Mouse (Mus musculus) myocyte (in vitro differentiated cells): Measurements from ENCODE around the gene Preb. TPM values are rescaled to one million over a fixed set of nuclear protein-coding genes. Genes with fewer than 3 reads are reported as not detected.
A peak's percentile ranks its signal among the peaks of the same experiment; 100 is the strongest.

ENCODE experiments used
- H3K27me3 ChIP-seq: one replicate; pipeline ENCODE4 v1.6.1; 2011; ENCODE audit not compliant: control insufficient read depth, insufficient read depth, insufficient read length
- H3K36me3 ChIP-seq: one replicate; pipeline ENCODE4 v1.6.1; 2011; ENCODE audit not compliant: control insufficient read depth, insufficient read depth
- H3K4me2 ChIP-seq: one replicate; pipeline ENCODE4 v1.6.1; 2011; ENCODE audit warnings: low read depth, control low read depth
- H3K4me3 ChIP-seq: one replicate; pipeline ENCODE4 v1.5.1; 2011; ENCODE audit warnings: mild to moderate bottlenecking, control low read depth, moderate library complexity
- H3K79me2 ChIP-seq: one replicate; pipeline ENCODE4 v1.6.1; 2011; ENCODE audit not compliant: control insufficient read depth, insufficient read depth
- H3ac ChIP-seq: one replicate; pipeline ENCODE4 v1.6.1; 2011; ENCODE audit not compliant: control insufficient read depth, insufficient read length
- CEBPB ChIP-seq: IDR thresholded peaks from 2 replicates; pipeline ENCODE4 v1.6.1; 2011; ENCODE audit warnings: mild to moderate bottlenecking, moderate library complexity; ENCODE audit not compliant: poor library complexity, insufficient read depth, severe bottlenecking
- E2F4 ChIP-seq: IDR thresholded peaks from one replicate; pipeline ENCODE4 v1.6.1; 2011; ENCODE audit warnings: mild to moderate bottlenecking, control low read depth, moderate library complexity; ENCODE audit not compliant: insufficient read depth
- MAX ChIP-seq: IDR thresholded peaks from one replicate; pipeline ENCODE4 v1.6.1; 2011; ENCODE audit warnings: low read depth, mild to moderate bottlenecking, control low read depth
- MYOD1 ChIP-seq, 3 experiments: IDR thresholded peaks; one replicate each; pipeline ENCODE4 v1.6.1; 2011; ENCODE audit warnings: control low read depth in 2 of 3, low read depth in 2 of 3, mild to moderate bottlenecking in 2 of 3, moderate library complexity in 1 of 3; ENCODE audit not compliant: insufficient read length in 2 of 3, control insufficient read depth in 1 of 3
- MYOG ChIP-seq, 3 experiments: IDR thresholded peaks; one replicate each; pipeline ENCODE4 v1.6.1; 2011; ENCODE audit warnings: control low read depth in 2 of 3, low read depth in 2 of 3, mild to moderate bottlenecking in 2 of 3; ENCODE audit not compliant: insufficient read length in 2 of 3, control insufficient read depth in 1 of 3, insufficient read depth in 1 of 3
- POLR2A ChIP-seq: IDR thresholded peaks from one replicate; pipeline ENCODE4 v1.6.1; 2011; ENCODE audit warnings: low read depth, mild to moderate bottlenecking, control low read depth, moderate library complexity; ENCODE audit not compliant: insufficient read length
- POLR2AphosphoS2 ChIP-seq: IDR thresholded peaks from one replicate; pipeline ENCODE4 v1.6.1; 2011; ENCODE audit warnings: low read depth, control low read depth; ENCODE audit not compliant: insufficient read length
- REST ChIP-seq: IDR thresholded peaks from one replicate; pipeline ENCODE4 v1.6.1; 2011; ENCODE audit warnings: mild to moderate bottlenecking, control low read depth, moderate library complexity; ENCODE audit not compliant: insufficient read depth, insufficient read length
- SRF ChIP-seq: IDR thresholded peaks from one replicate; pipeline ENCODE4 v1.6.1; 2011; ENCODE audit warnings: low read depth; ENCODE audit not compliant: control insufficient read depth, insufficient read length
- TCF12 ChIP-seq: IDR thresholded peaks from one replicate; pipeline ENCODE4 v1.6.1; 2011; ENCODE audit warnings: mild to moderate bottlenecking, control low read depth; ENCODE audit not compliant: poor library complexity, insufficient read depth, severe bottlenecking
- TCF3 ChIP-seq: IDR thresholded peaks from one replicate; pipeline ENCODE4 v1.6.1; 2011; ENCODE audit warnings: low read depth, control low read depth; ENCODE audit not compliant: insufficient read length
- USF1 ChIP-seq: IDR thresholded peaks from one replicate; pipeline ENCODE4 v1.6.1; 2011; ENCODE audit warnings: low read depth, mild to moderate bottlenecking, control low read depth, moderate library complexity
- polyA plus RNA-seq: library from polyadenylated mRNA; unstranded; fragments of >200 nt; fragmentation: generic; extraction: Trizol; gene quantifications from one replicate; pipeline ENCODE4 v1.2.1, GENCODE M21; 2012; ENCODE audit warnings: missing spikeins

Preb gene
- polyA plus RNA-seq = 158 TPM

- H3K4me2 ChIP-seq = peak within 1 kb of the TSS; percentile 94
- H3K36me3 ChIP-seq = peaks cover 19% of the 10 kb centered on the region
- TF ChIP-seq MAX = no peak
- TF ChIP-seq POLR2AphosphoS2 = peak; percentile 87
- TF ChIP-seq TCF12 = no peak
- no peak for TF ChIP-seq TCF3
- TF ChIP-seq POLR2A = peak; percentile 78
- peak in 1 of 3 experiments; percentile 7 for TF ChIP-seq MYOG (IDR thresholded peaks at IDR 0.05; ENCODE audit: control insufficient read depth in 1 of 3, insufficient read depth in 1 of 3, insufficient read length in 2 of 3, low read depth in 2 of 3)
- TF ChIP-seq SRF = no peak
- no peaks in the 10 kb centered on the region for H3K27me3 ChIP-seq
- H3K4me3 ChIP-seq = peak within 1 kb of the TSS; percentile 88
- peak within 1 kb of the TSS; percentile 47 for H3ac ChIP-seq
- peaks cover 24% of the 10 kb centered on the region for H3K79me2 ChIP-seq
Measured at GRCm38 (mm10) chr5:30959966-30960501, at the start of gene Preb. Gene Preb (minus strand): TSS chr5:30960361.

GRCm38 (mm10) chr5:31004184-31004583, 44.0 kb upstream of the Preb start:
- no peaks in the 10 kb centered on the region for H3K27me3 ChIP-seq
- no peak overlapping the region for H3ac ChIP-seq
- no peak overlapping the region for H3K4me3 ChIP-seq
- H3K4me2 ChIP-seq = no peak overlapping the region
- H3K36me3 ChIP-seq = no peaks in the 10 kb centered on the region
- no peaks in the 10 kb centered on the region for H3K79me2 ChIP-seq
- TF ChIP-seq MAX = no peak

GRCm38 (mm10) chr5:31001560-31001959, 41.4 kb upstream of the Preb start:
- Histone ChIP-seq H3K36me3 (no peaks in the 10 kb centered on the region), H3K4me3 (no peak overlapping the region), H3K79me2 (no peaks in the 10 kb centered on the region), H3ac (no peak overlapping the region), H3K27me3 (no peaks in the 10 kb centered on the region), H3K4me2 (no peak overlapping the region)
- TF ChIP-seq USF1 (no peak), CEBPB (no peak), REST (no peak), TCF12 (no peak), POLR2AphosphoS2 (no peak), POLR2A (no peak), SRF (no peak), MYOD1 (IDR thresholded peaks at IDR 0.05; ENCODE audit: control insufficient read depth in 1 of 3, insufficient read length in 2 of 3, low read depth in 2 of 3) (no peak), TCF3 (no peak), E2F4 (no peak), MAX (no peak), MYOG (IDR thresholded peaks at IDR 0.05; ENCODE audit: control insufficient read depth in 1 of 3, insufficient read depth in 1 of 3, insufficient read length in 2 of 3, low read depth in 2 of 3) (no peak)

- no peaks in the 10 kb centered on the region for H3K79me2 ChIP-seq
- no peaks in the 10 kb centered on the region for H3K27me3 ChIP-seq
- no peak overlapping the region for H3K4me3 ChIP-seq
- no peak overlapping the region for H3K4me2 ChIP-seq
- H3K36me3 ChIP-seq = no peaks in the 10 kb centered on the region
- TF ChIP-seq E2F4 (no peak), POLR2AphosphoS2 (no peak), CEBPB (no peak), MAX (no peak), REST (no peak), MYOG (IDR thresholded peaks at IDR 0.05; ENCODE audit: control insufficient read depth in 1 of 3, insufficient read depth in 1 of 3, insufficient read length in 2 of 3, low read depth in 2 of 3) (no peak), TCF3 (no peak), TCF12 (no peak)
- H3ac ChIP-seq = no peak overlapping the region
Measured at GRCm38 (mm10) chr5:31000993-31001392, 40.8 kb upstream of the Preb start.

GRCm38 (mm10) chr5:31000122-31000521, 40.0 kb upstream of the Preb start:
- H3K79me2 ChIP-seq = no peaks in the 10 kb centered on the region
- H3ac ChIP-seq = no peak overlapping the region
- H3K27me3 ChIP-seq = no peaks in the 10 kb centered on the region
- H3K4me2 ChIP-seq = peak overlapping the region; percentile 39
- no peak overlapping the region for H3K4me3 ChIP-seq
- no peaks in the 10 kb centered on the region for H3K36me3 ChIP-seq
- TF ChIP-seq POLR2A (no peak), REST (no peak), E2F4 (no peak), MYOD1 (IDR thresholded peaks at IDR 0.05; ENCODE audit: control insufficient read depth in 1 of 3, insufficient read length in 2 of 3, low read depth in 2 of 3) (no peak), MYOG (IDR thresholded peaks at IDR 0.05; ENCODE audit: control insufficient read depth in 1 of 3, insufficient read depth in 1 of 3, insufficient read length in 2 of 3, low read depth in 2 of 3) (no peak)
